Mouse (Mus musculus) retina, postnatal 7 days (tissue): Measurements from ENCODE around the gene Smarca2.
"Not testable (repeated sequence)": the region's sequence is repeated elsewhere in the genome, so short reads cannot be mapped to it uniquely, and the experiment has no call there.

Experiments used
- DNase-seq: peaks from one replicate; pipeline ENCODE4 v3.0.0-alpha.2; 2012; ENCODE audit warnings: low read depth, low spot score

Gene Smarca2

GRCm38 (mm10) chr19:26616271-26616670 lies 11.4 kb downstream of the Smarca2 start:
- no peak for DNase-seq

- DNase-seq: no peak
These were observed 12.4 kb downstream of the Smarca2 start for GRCm38 (mm10) chr19:26617287-26617686.

DNA sequence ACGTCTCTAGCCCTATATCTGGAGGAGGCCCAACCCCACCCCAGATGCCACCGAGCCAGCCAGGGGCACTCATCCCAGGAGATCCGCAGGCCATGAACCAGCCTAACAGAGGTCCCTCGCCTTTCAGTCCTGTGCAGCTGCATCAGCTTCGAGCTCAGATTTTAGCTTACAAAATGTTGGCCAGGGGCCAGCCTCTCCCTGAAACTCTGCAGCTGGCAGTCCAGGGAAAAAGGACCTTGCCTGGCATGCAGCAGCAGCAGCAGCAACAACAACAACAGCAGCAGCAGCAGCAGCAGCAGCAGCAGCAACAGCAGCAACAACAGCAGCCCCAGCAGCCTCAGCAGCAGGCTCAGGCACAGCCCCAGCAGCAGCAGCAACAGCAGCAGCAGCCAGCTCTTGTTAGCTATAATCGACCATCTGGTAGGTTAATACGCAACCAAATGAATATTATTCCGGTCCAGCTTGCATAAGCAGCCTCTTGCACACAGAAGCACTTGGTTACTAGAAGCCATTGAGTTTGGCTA lies 25.9 kb downstream of the Smarca2 start:
- no peak for DNase-seq

- no peak for DNase-seq
These were observed 27.4 kb downstream of the Smarca2 start for GRCm38 (mm10) chr19:26632228-26632627.

- DNase-seq: no peak
These were observed 35.7 kb downstream of the Smarca2 start for GRCm38 (mm10) chr19:26640556-26640955.

GRCm38 (mm10) chr19:26641269-26641668 lies 36.4 kb downstream of the Smarca2 start:
- no peak for DNase-seq

DNA sequence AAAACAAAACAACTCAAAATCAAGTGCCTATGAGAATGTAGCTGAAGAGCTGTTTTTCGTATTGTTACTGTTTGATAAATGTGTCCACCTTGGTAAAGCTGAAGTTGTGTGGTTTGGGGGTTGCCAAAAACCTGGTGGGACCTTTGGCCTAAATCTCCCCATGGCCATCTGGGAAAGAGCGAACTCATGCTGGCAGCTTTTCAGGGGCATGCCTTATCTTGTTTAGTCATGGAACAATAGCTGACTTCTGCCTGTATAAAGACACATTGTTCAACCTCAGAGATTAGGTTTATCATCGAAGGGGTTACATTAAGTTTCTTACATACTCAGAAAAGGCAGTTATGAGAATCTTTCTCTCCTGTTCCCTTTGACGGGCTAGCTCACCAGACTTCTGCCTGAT lies 38.2 kb downstream of the Smarca2 start:
- DNase-seq: no peak

- no peak for DNase-seq
These were observed 39.1 kb downstream of the Smarca2 start for GRCm38 (mm10) chr19:26643936-26644335.

DNA sequence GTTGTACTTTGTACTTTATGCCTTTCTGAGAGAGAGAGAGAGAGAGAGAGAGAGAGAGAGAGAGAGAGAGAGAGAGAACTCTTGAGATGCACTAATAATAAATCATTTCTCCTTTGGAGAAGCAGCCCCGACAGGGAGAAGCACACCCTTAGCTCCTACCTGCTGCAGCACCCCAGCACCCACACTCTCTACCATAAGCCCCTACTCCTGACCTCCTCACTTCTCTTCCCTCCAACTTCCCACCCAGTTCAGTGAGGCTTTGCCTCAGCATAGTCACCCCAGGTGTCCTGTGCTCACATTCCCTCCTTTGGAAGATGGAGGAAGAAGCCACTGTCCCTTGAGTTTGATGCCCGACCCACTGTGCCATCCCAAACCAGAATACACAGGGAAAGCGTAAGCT lies 40.2 kb downstream of the Smarca2 start:
- no peak for DNase-seq

DNA sequence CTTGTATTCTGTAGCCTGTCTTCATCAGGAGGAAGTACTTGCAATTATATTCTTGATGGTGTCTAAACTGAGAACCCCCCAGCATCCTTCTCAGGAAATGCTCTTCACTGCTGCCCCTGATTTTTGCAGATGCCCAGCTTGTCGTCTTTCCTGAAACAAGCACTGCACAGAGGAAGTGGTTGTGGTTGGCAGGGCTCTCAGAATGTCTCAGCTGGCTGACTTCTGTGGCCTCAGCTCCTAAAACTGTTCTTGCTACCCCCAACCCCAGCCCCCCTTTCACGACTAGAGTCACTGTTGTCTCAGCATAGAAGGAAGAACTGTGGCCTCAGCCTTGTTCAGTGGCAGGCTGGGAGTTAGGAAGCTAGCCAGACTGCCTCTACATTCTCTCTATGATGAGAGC lies 41.3 kb downstream of the Smarca2 start:
- no peak for DNase-seq

GRCm38 (mm10) chr19:26650585-26651273 lies 45.9 kb downstream of the Smarca2 start:
- no peak for DNase-seq

GRCm38 (mm10) chr19:26658324-26658723 lies 53.5 kb downstream of the Smarca2 start:
- no peak for DNase-seq

GRCm38 (mm10) chr19:26659976-26660375 lies 55.1 kb downstream of the Smarca2 start:
- no peak for DNase-seq

DNA sequence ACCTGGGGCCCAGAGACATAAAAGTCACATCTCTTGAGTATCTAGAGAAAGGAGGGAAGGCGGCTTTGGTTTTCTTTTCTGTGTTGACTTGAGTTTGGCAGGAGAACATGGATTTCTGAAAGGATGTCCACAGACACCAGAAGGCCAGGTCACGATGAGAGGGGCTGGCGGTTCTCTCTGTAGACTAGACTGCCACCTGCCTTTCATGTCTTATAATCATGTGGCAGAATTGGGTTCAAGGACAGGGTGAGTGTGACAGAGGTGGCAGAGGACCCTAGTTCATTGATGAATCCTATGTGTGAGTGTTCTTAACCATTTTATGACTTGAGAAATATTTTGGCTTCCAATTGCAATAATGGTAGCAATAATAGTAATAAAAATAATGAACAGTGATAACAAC lies 56.3 kb downstream of the Smarca2 start:
- DNase-seq: no peak

- no peak for DNase-seq
These were observed 61.5 kb downstream of the Smarca2 start for GRCm38 (mm10) chr19:26666303-26666702.

DNA sequence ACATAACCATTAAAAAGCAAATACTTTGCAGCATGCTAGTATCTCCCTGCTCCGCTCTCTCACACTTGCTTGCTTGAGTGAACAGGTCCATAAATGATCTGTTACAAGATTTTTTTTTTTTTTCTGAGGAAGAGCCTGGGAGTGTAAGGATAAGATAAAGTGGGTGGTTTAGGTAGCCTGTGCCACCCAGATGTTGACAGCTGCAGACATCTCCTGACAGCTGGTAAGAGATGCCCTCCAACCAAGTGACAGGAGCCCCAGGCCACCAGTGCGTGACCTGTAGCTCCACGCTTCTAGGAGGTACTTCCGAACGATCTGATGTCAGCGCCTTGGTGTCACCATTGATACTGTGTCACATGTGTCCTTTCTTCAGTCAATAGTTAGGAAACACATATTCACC lies 65.2 kb downstream of the Smarca2 start:
- no peak for DNase-seq

- DNase-seq: not testable (repeated sequence)
These were observed 66.6 kb downstream of the Smarca2 start for GRCm38 (mm10) chr19:26671413-26671812.

DNA sequence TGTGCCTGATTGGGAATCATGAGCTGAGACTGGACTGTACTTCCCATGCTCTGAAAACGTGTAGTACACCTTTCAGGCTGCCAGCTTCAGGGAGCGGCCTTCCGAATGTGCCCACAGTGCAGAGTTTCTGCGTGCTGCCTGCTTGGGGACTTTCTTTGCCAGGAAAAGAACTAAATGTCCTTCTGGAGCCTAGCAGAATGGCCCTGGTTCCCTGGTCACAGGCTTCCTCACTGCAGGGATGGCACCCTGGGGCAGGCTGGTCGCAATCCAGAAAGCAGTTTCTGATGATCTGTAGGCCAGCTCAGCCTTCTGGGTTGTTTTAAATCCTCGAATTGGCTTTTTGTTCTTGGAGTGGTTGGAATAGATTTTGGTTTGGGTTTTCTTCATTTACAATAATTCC lies 71.1 kb downstream of the Smarca2 start:
- DNase-seq: no peak

DNA sequence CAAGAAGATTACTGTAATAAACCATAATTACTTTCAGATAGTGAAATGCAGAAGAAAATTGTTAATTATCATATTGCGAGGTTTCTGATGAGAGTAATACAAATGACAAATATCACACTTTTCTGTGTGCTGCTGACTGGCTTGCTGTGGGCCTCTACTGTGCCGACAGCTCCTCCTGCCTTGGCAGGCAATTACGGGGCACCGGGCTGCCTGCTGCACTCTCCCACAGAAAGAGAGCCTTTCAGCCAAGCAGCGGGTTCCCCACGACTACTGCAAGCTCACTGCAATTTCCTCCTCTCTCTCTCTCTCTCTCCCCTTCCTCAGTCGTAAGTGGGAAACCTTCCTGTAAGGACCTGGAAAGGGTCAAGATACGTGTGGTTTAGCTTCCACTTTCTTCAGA lies 73.7 kb downstream of the Smarca2 start:
- no peak for DNase-seq

GRCm38 (mm10) chr19:26679674-26680073 lies 74.8 kb downstream of the Smarca2 start:
- DNase-seq: no peak

DNA sequence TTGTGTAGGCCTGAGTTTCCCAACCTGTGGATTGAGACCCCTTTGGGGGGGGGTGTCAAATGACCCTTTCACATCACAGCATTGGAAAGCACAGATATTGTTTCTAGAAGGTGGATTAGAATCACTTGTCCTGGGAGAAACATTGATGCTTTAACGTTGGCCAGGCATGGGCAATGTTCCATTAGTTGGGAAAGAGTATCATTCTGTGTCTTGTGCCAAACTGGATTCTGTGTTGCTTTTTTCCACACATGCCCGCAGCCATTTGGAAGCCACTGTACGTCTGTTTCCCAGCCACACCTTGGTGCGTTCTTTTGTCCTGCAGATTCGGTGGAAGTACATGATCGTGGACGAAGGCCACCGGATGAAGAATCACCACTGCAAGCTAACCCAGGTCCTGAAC lies 76.7 kb downstream of the Smarca2 start:
- no peak for DNase-seq

GRCm38 (mm10) chr19:26682130-26682529 lies 77.3 kb downstream of the Smarca2 start:
- DNase-seq: no peak

- no peak for DNase-seq
These were observed 77.9 kb downstream of the Smarca2 start for GRCm38 (mm10) chr19:26682731-26683130.

GRCm38 (mm10) chr19:26683731-26684130 lies 78.9 kb downstream of the Smarca2 start:
- DNase-seq: no peak
